ENCODE assay signal across 23 mouse cellular contexts in genomic region chr3:138212431-138212951, GRCm38 (mm10). TPM values are rescaled to one million over a fixed set of nuclear protein-coding genes. Genes with fewer than 3 reads are reported as not detected.
"Had no signal": no experiment of that assay in that cellular context is flagged by ENCODE, and none has a peak within 500 bp of the region (broad histone marks: within the 10 kb centered on the region; RNA-seq: fewer than 3 reads in every experiment).

No protein-coding gene starts in this region.

- ATAC-seq: midbrain, embryonic 16.5 days had no signal

- H3K27me3 ChIP-seq: midbrain, embryonic 12.5 days; neural tube, embryonic 13.5 days; neural tube, embryonic 15.5 days had no signal

- DNase-seq: lung, embryonic 14.5 days; lung, postnatal 10 days; lung, postnatal 4 days; midbrain, embryonic 14.5 days; retina, postnatal 1 day; right cerebral cortex, adult 18-20 months; right cerebral cortex, postnatal 25 days; right cerebral cortex, postnatal 4 days; spleen, adult 18-20 months; thymus, adult 18-20 months; thymus, postnatal 14 days; thymus, postnatal 36 days had no signal

RNA-seq across cellular contexts. Expression of gene Adh7, which starts 5.1 kb away (rescaled TPM):
- total RNA-seq: megakaryocyte, adult 5-6 weeks; megakaryocyte-erythroid progenitor cell, adult 5-6 weeks had no signal

RNA-seq across cellular contexts. Expression of gene 4930579F01Rik, which starts 18.9 kb away (rescaled TPM):
- total RNA-seq: megakaryocyte, adult 5-6 weeks; megakaryocyte-erythroid progenitor cell, adult 5-6 weeks had no signal
- polyA plus RNA-seq: midbrain, embryonic 10.5 days; midbrain, embryonic 12.5 days; midbrain, embryonic 14.5 days; midbrain, embryonic 16.5 days; myocyte; neural tube, embryonic 11.5 days; neural tube, embryonic 13.5 days; neural tube, embryonic 15.5 days; small intestine, adult 2 months; thymus, postnatal 0 days had no signal

RNA-seq across cellular contexts. Expression of gene Adh1, which starts 48.3 kb away (rescaled TPM):
- total RNA-seq: megakaryocyte-erythroid progenitor cell, adult 5-6 weeks had no signal
- polyA plus RNA-seq: myocyte had no signal
